Mouse (Mus musculus) limb, embryonic 15.5 days (tissue): ENCODE results near the gene Agpat4. TPM values are rescaled to one million over a fixed set of nuclear protein-coding genes. Genes with fewer than 3 reads are reported as not detected.

Source experiments
- ATAC-seq: fragments of 200-750 bp; cut with Nextera tagmentation; 2 replicates; pipeline ENCODE4 v1.8.0; 2017; ENCODE audit warnings: low read depth, moderate TSS enrichment; ENCODE audit not compliant: insufficient number of reproducible peaks, low FRiP score, low TSS enrichment
- H3K27ac ChIP-seq: fragments of 300-500 bp; sonication (generic); 2 replicates; pipeline ENCODE4 v1.5.1; 2015; ENCODE audit warnings: moderate library complexity, mild to moderate bottlenecking, inconsistent platforms
- H3K27me3 ChIP-seq: fragments of 300-500 bp; sonication (generic); 2 replicates; pipeline ENCODE4 v1.6.1; 2015; ENCODE audit warnings: inconsistent platforms
- H3K36me3 ChIP-seq: fragments of 300-500 bp; sonication (generic); 2 replicates; pipeline ENCODE4 v1.6.1; 2015; ENCODE audit warnings: inconsistent platforms
- H3K4me1 ChIP-seq: fragments of 300-500 bp; sonication (generic); 2 replicates; pipeline ENCODE4 v1.6.1; 2015; ENCODE audit warnings: inconsistent platforms
- H3K4me2 ChIP-seq: fragments of 300-500 bp; sonication (generic); 2 replicates; pipeline ENCODE4 v1.6.1; 2015; ENCODE audit warnings: mild to moderate bottlenecking, inconsistent platforms
- H3K4me3 ChIP-seq: fragments of 300-500 bp; sonication (generic); 2 replicates; pipeline ENCODE4 v1.5.1; 2015; ENCODE audit warnings: mild to moderate bottlenecking, inconsistent platforms
- H3K9ac ChIP-seq: fragments of 300-500 bp; sonication (generic); 2 replicates; pipeline ENCODE4 v1.6.1; 2015; ENCODE audit warnings: inconsistent platforms
- H3K9me3 ChIP-seq: fragments of 300-500 bp; sonication (generic); 2 replicates; pipeline ENCODE4 v1.6.1; 2016; ENCODE audit warnings: inconsistent platforms
- WGBS: fragments of 180-500 bp; shearing (Covaris S2); methylation state at CpG from one replicate; pipeline ENCODE4 v1.1.7; 2015; 5-methylcytosine and 5-hydroxymethylcytosine counted together
- polyA plus RNA-seq: library from polyadenylated mRNA; unstranded; fragments of >200 nt; fragmentation: Nextera tagmentation; extraction: Ambion mirVana; gene quantifications from 2 replicates; pipeline ENCODE4 v1.2.1, GENCODE M21; 2015

The Agpat4 gene
- 56.0 and 57.7 TPM in 2 replicates for polyA plus RNA-seq

DNA sequence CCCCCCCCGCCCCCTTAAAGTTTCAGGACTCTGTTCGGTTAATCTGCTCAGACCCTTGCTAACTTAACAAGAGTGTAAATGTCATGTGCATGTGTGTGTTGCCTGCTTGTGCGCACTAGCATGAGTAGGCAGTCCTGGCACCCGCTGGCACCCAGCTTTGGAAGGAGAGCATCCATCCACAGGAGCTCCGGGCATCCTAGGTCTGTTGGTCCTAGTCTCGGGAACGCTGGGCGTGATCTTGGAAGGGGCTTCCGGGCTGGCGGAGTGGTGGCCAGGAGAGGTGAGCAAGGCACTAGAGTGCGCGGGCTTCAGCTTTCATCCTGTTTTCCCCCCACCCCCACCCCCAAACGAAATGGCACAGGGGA is at the start of gene Agpat4:
Gene Agpat4, plus strand, starts transcription at position 144 of the 365 bp plus-strand sequence.
- Histone ChIP-seq H3K4me2 (peak within 1 kb of the TSS; percentile 90), H3K27ac (peak within 1 kb of the TSS; percentile 96), H3K9ac (peak within 1 kb of the TSS; percentile 69), H3K27me3 (no peaks in the 10 kb centered on the region), H3K4me3 (peak within 1 kb of the TSS; percentile 63), H3K4me1 (peaks cover 14% of the 10 kb centered on the region), H3K9me3 (no peaks in the 10 kb centered on the region), H3K36me3 (no peaks in the 10 kb centered on the region)
- ATAC-seq = peak; percentile 46
- WGBS = under 1% methylated on average over 13 of the region's 13 CpGs

DNA sequence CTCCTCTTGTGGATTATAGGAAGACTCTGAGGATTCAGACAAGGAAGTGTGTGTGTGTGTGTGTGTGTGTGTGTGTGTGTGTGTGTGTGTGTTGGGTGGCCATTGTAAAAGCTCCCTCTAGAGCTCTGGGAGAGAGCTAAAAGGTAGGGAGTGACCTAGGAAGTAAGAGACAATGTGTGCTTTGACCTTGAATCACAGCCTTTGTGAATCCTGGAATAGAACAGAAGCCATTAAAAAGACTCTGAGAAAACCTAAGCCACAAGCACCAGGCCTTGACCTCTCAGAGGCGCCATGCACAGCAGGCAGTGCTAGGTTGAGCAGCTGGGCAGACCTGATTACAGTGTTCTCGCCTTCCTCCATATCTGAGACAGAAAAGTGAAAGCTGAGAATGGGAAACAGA is 41.7 kb upstream of the Agpat4 start:
- Histone ChIP-seq H3K27me3 (no peaks in the 10 kb centered on the region), H3K27ac (no peak overlapping the region), H3K4me2 (no peak overlapping the region), H3K36me3 (no peaks in the 10 kb centered on the region), H3K4me3 (no peak overlapping the region), H3K9ac (no peak overlapping the region), H3K9me3 (no peaks in the 10 kb centered on the region), H3K4me1 (peaks cover 4% of the 10 kb centered on the region; the same call in 1 of the 2 replicates)
- WGBS = 76% methylated on average over 2 of the region's 2 CpGs
- no peak for ATAC-seq

DNA sequence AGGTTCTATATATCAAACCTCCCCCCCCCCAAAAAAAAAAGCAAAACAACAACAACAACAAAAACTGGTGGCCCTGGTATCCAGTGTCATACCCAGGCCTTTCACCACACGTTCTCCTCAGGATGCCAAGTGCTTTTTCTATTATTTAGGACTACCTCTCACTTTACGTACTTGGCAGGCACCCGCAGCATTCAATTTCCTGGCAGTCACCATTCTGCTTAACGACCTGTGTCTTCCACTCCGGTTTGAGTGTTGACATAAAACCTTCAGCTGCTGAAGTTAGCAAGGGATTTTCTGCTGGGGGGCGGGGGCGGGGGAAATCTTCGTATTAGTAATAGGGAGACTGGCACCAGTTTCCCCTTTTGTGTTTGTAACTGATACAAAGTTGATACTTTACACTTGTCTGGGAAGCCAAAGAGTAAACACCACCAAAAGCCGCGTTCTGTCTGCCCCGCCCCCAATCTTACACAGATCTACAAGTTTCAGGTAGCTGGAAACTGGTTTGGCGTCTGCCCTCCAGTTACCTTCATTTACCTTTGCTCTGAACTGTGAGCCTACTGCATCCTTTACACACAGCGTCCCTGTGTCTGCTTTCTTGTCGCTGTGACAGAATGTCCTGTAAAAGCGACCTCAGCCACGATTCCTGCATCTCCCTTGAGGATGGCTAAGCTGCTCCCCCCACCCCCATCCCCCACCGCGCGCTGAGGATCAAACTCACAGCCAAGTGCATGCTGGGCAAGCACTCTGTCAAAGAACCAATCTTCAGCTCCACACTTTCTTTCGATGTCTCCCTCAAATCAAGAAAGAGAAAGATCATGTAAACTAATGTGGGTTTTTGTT is 37.6 kb upstream of the Agpat4 start:
- 35% methylated on average over 20 of the region's 20 CpGs for WGBS
- no peak for ATAC-seq

DNA sequence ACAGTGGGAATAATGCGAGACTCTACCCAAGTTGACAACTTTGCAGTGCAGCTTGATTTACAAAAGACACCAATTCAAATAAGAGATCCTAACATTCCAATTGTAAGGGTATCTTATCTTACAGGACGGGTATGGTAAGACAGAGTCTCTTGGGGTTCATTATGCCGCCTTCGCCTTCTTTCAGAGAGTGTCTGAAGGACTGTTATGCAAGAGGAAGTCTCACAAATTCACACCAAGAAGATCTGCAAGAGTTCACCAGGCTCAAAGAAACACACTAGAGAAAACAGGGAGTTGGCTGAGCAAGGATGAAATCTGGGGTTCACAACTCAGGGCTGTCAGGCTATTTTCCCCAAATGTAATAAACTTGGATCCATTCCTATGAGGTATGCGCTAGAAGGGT is 36.3 kb upstream of the Agpat4 start:
- Histone ChIP-seq H3K27me3 (no peaks in the 10 kb centered on the region), H3K4me3 (no peak overlapping the region), H3K4me1 (peaks cover 4% of the 10 kb centered on the region; the same call in 1 of the 2 replicates), H3K27ac (no peak overlapping the region), H3K9ac (no peak overlapping the region), H3K36me3 (no peaks in the 10 kb centered on the region), H3K4me2 (no peak overlapping the region), H3K9me3 (no peaks in the 10 kb centered on the region)
- ATAC-seq = no peak
- 86% methylated on average over 5 of the region's 5 CpGs for WGBS

More for the DNA sequence above, 37.6 kb upstream of the Agpat4 start:
- Histone ChIP-seq H3K4me1 (peaks cover 4% of the 10 kb centered on the region; the same call in 1 of the 2 replicates), H3K27ac (no peak overlapping the region), H3K4me3 (no peak overlapping the region), H3K36me3 (no peaks in the 10 kb centered on the region), H3K4me2 (no peak overlapping the region), H3K9ac (no peak overlapping the region), H3K9me3 (no peaks in the 10 kb centered on the region), H3K27me3 (no peaks in the 10 kb centered on the region)

DNA sequence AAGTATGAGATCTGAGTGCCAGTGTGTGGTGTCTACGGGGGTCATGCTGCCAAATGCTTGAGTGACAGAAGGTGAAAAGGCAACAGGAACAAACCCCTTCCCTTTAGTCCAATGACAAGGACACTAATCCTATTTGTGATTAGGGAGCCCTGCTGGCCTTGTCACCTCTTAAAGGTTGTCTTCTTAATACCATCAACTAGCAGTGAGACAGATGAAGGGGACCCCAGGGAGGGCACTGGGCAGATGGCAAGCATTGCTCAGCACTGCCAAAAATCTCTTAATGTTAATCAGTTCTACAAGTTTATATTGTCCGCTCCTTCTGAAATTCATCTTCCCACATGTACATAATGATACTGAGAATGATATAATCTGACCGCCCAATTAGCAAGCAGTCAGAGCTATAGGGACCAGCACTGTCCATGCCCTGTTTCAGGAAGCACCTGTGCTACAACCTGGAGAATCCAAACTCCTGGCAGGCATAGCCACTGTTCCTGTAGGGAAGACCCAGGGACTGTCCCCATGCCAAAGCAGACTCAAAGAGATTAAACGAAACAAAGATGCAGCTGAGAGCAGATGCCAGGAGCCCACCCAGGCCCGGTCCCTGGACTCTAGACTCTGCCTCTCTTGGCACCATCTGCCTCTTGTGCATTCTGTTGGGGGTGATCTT is 28.1 kb upstream of the Agpat4 start:
- H3K9me3 ChIP-seq = no peaks in the 10 kb centered on the region
- H3K27ac ChIP-seq = no peak overlapping the region
- no peak overlapping the region for H3K4me2 ChIP-seq
- H3K27me3 ChIP-seq = no peaks in the 10 kb centered on the region
- WGBS = 80% methylated on average over 5 of the region's 5 CpGs
- H3K36me3 ChIP-seq = no peaks in the 10 kb centered on the region
- no peak overlapping the region for H3K4me3 ChIP-seq
- no peak for ATAC-seq
- H3K4me1 ChIP-seq = no peaks in the 10 kb centered on the region
- H3K9ac ChIP-seq = no peak overlapping the region

DNA sequence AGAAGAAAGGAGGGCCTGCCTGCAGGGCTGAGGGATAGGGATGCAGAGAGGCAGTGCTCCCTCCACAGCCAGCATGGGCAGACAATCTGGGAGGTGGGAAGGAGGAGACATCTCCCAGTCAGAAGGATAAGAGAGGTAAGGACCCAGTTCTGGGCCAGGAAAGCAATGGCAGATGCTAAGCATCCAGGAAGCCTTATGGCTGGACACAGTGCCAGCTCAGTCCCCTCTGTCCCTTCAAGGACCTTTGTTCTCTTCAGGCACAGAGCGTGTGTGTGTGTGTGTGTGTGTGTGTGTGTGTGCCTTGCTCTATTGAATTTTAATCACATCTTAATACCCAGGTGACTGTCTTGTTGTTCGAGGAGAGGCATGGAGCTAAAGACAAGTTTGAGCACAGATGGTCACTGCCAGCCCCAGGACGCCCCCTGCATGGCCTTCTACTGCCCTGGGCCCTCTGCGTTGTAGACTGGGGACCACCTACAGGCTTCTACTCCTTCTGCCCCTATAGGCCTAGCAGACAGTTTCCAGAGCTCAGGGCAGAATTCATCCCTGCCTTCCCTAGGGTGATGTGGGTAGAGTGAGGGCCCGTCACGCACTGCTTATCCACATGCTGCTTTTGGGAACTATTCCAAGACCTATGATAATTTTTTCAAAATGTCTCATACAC is 25.5 kb upstream of the Agpat4 start:
- Histone ChIP-seq H3K36me3 (no peaks in the 10 kb centered on the region), H3K9ac (no peak overlapping the region), H3K4me2 (no peak overlapping the region), H3K9me3 (no peaks in the 10 kb centered on the region), H3K4me1 (no peaks in the 10 kb centered on the region), H3K4me3 (no peak overlapping the region), H3K27ac (no peak overlapping the region), H3K27me3 (no peaks in the 10 kb centered on the region)
- ATAC-seq = no peak
- 88% methylated on average over 6 of the region's 6 CpGs for WGBS

DNA sequence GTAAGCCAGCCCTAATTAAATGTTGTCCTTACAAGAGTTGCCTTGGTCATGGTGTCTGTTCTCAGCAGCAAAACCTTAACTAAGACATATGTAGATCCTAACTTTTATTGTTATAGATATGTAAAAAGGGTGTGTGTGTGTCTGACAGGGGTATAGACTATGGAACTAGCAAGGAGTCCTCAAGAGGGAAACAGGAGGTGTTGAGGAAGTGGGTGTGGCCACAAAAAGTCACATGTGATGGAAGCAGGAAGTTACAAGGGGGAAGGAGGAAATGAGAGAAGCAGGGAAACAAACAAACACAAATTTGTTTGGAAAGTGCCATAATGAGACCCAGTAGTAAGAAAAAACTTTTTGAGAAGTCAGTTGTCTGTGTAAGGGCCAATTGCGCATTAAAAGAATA is 24.5 kb upstream of the Agpat4 start:
- H3K9ac ChIP-seq = no peak overlapping the region
- no peak for ATAC-seq
- no peaks in the 10 kb centered on the region for H3K4me1 ChIP-seq
- no peaks in the 10 kb centered on the region for H3K9me3 ChIP-seq
- H3K36me3 ChIP-seq = no peaks in the 10 kb centered on the region
- H3K27me3 ChIP-seq = no peaks in the 10 kb centered on the region
- WGBS = 96% methylated on average over 1 of the region's 1 CpGs
- no peak overlapping the region for H3K4me2 ChIP-seq
- no peak overlapping the region for H3K27ac ChIP-seq
- no peak overlapping the region for H3K4me3 ChIP-seq

DNA sequence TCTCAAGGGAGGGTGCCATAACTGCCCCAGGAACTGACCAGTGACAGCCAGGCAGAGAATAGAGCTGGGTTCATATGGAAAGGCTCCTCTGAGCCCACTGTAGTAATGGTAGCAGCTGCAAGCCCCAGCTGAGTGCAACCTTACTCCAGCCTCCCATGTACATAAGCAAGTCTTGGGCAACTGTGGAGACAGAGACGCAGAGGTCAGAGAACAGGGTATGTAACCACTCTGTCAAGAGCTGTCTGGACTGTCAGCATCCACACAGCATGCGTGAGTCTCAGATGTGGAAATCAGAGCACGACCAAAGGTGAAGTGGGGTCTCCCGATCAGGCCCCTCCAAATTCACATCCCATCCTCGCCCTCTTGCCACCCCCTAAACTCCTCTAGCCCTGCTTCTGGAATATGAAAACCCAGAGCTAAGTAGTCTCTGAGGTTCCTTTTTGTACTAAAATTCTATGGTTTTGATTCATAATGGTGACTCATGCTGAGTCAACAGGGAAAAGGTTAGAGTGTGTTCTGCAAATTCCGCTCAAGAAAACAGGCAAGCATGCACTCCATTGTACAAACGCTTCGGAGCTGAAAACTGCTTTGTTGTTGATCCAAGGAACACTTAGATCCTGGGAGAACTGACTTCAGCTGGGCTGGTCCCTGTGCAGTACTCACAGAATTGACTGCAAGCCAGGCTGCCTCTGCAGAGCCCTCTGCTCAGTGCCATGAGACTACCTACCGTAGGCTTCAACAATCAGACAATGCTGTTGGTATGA is 23.5 kb upstream of the Agpat4 start:
- H3K36me3 ChIP-seq = no peaks in the 10 kb centered on the region
- H3K4me1 ChIP-seq = no peaks in the 10 kb centered on the region
- 0 out of 2 replicates have a peak, but pooled peaks cover 3% of the 10 kb centered on the region for H3K9me3 ChIP-seq
- no peak for ATAC-seq
- no peak overlapping the region for H3K27ac ChIP-seq
- no peaks in the 10 kb centered on the region for H3K27me3 ChIP-seq
- H3K9ac ChIP-seq = no peak overlapping the region
- WGBS = 78% methylated on average over 9 of the region's 9 CpGs
- H3K4me3 ChIP-seq = no peak overlapping the region
- no peak overlapping the region for H3K4me2 ChIP-seq

DNA sequence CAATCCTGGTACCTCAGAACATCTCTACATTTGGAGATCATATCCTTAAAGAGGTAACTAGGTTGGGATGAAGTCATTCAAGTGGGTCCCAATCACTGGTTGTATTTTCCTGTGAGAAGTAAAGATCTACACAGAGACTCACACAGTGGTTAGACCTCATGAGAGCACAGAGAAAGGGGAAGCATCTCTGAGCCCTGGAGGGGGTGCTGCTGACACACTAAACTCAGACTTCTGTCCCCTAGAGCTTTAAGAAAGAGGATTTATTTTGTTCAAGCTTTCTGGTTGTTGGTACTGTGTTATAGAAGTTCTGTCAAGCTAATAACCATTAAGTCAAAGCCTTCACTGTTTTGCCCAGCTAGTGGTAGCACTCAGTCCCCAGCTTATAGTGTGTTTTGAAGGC is 19.1 kb upstream of the Agpat4 start:
- Histone ChIP-seq H3K4me1 (no peaks in the 10 kb centered on the region), H3K9me3 (0 out of 2 replicates have a peak, but pooled peaks cover 4% of the 10 kb centered on the region)
- ATAC-seq = no peak

DNA sequence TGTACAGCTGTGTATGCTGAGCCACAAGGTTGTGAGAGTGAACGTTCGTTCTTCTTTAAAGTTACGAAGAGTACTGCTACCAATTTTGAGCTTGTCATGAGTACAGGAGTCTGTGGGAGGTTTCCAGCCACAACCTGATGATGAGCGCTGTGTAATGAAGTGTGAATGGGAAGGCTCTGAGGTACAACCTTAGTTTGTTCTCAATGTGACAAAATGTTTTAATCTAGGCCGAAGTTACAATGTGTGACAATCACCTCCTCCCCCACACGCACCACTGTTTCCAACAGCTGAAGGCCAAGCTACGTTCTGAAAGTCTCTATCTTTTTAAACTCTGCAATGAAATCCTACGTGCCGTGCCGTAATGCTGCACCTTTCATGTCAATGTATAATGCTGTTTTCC is 16.2 kb upstream of the Agpat4 start:
- WGBS = 92% methylated on average over 10 of the region's 10 CpGs
- no peaks in the 10 kb centered on the region for H3K4me1 ChIP-seq
- no peak for ATAC-seq
- 0 out of 2 replicates have a peak, but pooled peaks cover 4% of the 10 kb centered on the region for H3K9me3 ChIP-seq
- no peak overlapping the region for H3K9ac ChIP-seq
- no peak overlapping the region for H3K4me2 ChIP-seq
- H3K27me3 ChIP-seq = no peaks in the 10 kb centered on the region
- H3K27ac ChIP-seq = no peak overlapping the region
- no peak overlapping the region for H3K4me3 ChIP-seq
- no peaks in the 10 kb centered on the region for H3K36me3 ChIP-seq

More for the DNA sequence above, 19.1 kb upstream of the Agpat4 start:
- no peaks in the 10 kb centered on the region for H3K36me3 ChIP-seq
- no peak overlapping the region for H3K9ac ChIP-seq
- H3K27ac ChIP-seq = no peak overlapping the region
- no peak overlapping the region for H3K4me3 ChIP-seq
- H3K4me2 ChIP-seq = no peak overlapping the region
- no peaks in the 10 kb centered on the region for H3K27me3 ChIP-seq

DNA sequence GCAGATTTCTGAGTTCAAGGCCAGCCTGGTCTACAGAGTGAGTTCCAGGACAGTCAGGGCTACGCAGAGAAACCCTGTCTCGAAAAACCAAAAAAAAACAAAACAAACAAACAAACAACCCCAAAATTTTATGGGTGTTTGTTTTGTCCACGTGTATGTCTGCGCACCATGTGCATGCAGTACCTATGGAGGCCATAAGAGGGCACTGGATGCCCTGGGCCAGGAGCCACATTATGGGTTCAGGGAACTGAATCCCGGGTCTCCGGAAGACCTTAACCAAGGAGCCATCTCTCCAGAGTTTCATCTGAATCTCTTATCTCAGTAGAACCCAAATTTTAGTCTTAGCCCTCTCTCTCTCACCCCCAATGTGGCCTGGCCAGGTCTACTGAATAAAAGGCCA is 14.7 kb upstream of the Agpat4 start:
- 0 out of 2 replicates have a peak, but pooled peaks cover 4% of the 10 kb centered on the region for H3K9me3 ChIP-seq
- H3K4me1 ChIP-seq = no peaks in the 10 kb centered on the region
- H3K27ac ChIP-seq = no peak overlapping the region
- no peak for ATAC-seq
- no peaks in the 10 kb centered on the region for H3K27me3 ChIP-seq
- H3K4me2 ChIP-seq = no peak overlapping the region
- no peak overlapping the region for H3K9ac ChIP-seq
- WGBS = 86% methylated on average over 6 of the region's 6 CpGs
- no peaks in the 10 kb centered on the region for H3K36me3 ChIP-seq
- H3K4me3 ChIP-seq = no peak overlapping the region
